Mouse (Mus musculus): Measurements from ENCODE around the gene F2r.

DNA sequence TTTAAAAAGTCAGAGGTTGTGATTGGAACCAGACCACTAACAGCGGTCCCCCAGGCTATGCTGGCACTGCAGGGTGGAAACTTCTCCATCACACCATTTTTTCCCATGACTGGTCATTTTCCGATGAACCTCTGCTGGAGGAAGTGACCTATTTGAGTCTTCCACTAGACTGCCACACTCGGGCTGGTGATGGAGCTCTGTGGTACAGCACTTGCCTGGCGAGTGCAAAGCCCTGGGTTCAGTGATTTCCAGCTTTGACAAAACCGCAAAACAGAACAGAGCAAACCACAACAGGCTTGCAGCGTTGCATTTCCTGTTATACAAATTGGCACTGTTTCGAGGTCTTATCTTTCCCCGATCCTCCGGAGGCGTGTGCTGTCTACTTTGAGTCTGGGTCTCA, 25.4 kb downstream of the F2r start:
- no peak for TF ChIP-seq CTCF (IDR thresholded peaks at IDR 0.05; ENCODE audit: borderline replicate concordance, extremely low read depth, insufficient read depth, insufficient read length)
- TF ChIP-seq POLR2A (IDR thresholded peaks at IDR 0.05; ENCODE audit: borderline replicate concordance, extremely low read depth, insufficient read depth, insufficient read length, poor library complexity, severe bottlenecking), result no peak
